Mouse (Mus musculus): ENCODE measurements at regions not wholly inside any gene's neighbourhood (a gene's known extent, or its start where the extent isn't known, plus 50 kb on each side); places are given as distances from the start of the nearest gene placed in this dataset.

- TF ChIP-seq GATA1 (IDR thresholded peaks at IDR 0.05; ENCODE audit: borderline replicate concordance, low read length) (no peak), FLI1 (IDR thresholded peaks at IDR 0.05; ENCODE audit: low read length) (no peak)
Observed at GRCm38 (mm10) chr15:86773041-86773440, 558.8 kb downstream of the Tbc1d22a start.
